Mouse (Mus musculus) adrenal gland (tissue): ENCODE data around the gene Loxl3.

Experiments used
- intact Hi-C: fragments of 180-260 bp; cut with DNase I; formaldehyde crosslinking; loops from one replicate; pipeline ENCODE4 v1.15.1; 2025

Gene Loxl3

GRCm38 (mm10) chr6:83043993-83044392 is 10.0 kb downstream of the Loxl3 start:
- intact Hi-C loops: no loop called here

DNA sequence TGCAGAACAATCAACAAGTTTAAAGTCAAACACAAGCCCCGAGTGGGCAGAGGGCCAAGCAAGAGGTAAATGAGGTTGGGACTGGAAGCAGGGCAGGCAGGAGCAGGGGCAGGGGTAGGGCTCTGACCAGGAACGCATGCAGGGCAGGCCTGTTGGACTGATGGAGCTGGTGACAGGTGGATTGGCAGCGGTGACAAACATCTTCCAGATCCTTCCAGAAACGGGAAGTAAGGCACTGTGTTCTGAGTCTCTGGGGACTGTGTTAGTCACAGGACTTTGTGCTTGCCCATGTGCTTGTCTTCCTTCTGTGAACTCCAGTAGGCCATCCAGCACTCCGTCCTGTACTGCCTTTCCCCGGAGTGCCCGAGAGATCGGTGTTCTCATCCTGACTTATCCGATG is 10.8 kb downstream of the Loxl3 start:
- intact Hi-C loops: no loop called here

DNA sequence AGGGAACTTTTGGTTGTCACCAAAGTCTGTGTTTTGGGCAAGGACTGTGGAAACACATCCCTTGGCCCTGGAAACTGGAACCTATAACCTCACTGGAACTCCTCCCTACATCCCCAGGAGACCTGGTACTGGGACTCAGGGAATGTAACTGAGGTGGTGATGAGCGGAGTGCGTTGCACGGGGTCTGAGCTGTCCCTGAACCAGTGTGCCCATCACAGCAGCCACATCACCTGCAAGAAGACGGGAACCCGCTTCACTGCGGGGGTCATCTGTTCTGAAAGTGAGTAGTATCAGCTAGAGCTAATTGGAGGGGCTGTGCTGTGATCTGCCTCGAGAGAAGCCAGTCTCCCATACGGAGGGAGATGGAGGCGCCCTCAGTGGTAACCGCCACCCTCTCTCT is 15.4 kb downstream of the Loxl3 start:
- intact Hi-C loops: no loop called here

DNA sequence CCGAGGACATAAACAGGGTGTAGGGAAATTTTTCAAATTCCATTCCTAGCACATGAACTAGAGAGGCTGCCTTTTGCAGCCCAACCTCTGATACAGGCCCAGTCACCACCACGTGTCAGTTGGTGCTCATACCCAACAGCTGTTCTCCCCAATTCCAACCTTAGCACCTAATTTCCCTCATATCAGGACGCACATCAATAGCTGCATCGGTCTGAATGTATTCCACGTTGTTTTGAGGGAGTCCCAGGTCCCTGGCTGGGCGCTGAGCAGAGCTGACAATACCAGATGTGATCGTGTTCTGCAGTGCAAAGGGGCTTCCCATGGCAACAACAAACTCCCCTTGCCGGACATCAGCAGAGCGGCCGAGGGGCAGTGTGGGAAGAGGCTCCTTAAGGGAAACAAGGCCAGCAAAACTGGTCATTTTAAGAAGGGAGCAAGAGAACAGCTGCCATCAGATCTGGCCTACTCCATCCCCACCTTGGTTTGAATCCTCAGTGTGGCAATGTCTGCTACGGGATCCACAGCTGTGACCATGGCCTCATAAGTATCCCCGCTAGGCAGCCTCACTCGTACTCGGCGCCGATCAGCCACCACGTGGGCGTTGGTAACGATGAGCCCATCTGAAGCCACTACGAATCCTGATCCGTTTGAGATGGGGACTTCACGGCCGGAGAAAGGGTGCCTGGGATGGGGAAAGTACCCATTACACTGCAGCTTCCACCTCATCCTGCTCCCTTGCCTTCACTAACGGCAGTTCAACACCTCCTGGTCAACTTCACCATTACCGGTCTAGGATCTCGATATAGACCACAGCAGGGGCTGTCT is 19.4 kb downstream of the Loxl3 start:
- intact Hi-C loops: no loop called here

- intact Hi-C loops: no loop called here
Observed at GRCm38 (mm10) chr6:83054074-83054851, 20.3 kb downstream of the Loxl3 start, which contains the start of gene Aup1. TSS of gene Aup1 (plus strand) at chr6:83054521.

- intact Hi-C loops: loop anchor here (5.0 kb wide), 1 partner anchor 58 kb away; no protein-coding TSS in a partner anchor
Observed at GRCm38 (mm10) chr6:83054871-83055431, 21.0 kb downstream of the Loxl3 start, which contains the start of gene Htra2. TSS of gene Htra2 (minus strand) at chr6:83055273.

DNA sequence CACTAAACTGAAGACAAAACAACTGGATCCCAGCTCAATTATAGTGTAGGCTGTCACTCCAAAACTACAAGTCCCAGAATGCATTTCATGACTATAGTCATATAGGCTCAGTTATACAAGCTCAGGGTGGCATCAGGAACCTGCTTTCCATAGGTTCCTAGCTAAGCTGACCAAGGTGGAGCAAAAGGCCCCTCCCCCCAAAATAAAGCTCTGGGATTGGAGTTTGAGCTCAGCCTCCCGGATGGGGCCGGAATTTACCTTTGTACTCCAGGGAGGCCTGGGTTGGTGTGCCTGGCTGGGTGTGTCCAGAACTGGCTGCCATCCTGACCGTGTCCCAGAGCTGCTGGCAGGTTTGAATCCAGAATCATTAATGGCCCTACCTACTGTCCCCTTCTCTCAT is 23.8 kb downstream of the Loxl3 start, which contains the start of gene Dqx1:
TSS of gene Dqx1 (plus strand) at position 55 of the 400 bp plus-strand sequence.
- intact Hi-C loops: loop anchor here (5.0 kb wide), 1 partner anchor 60 kb away; no protein-coding TSS in a partner anchor

DNA sequence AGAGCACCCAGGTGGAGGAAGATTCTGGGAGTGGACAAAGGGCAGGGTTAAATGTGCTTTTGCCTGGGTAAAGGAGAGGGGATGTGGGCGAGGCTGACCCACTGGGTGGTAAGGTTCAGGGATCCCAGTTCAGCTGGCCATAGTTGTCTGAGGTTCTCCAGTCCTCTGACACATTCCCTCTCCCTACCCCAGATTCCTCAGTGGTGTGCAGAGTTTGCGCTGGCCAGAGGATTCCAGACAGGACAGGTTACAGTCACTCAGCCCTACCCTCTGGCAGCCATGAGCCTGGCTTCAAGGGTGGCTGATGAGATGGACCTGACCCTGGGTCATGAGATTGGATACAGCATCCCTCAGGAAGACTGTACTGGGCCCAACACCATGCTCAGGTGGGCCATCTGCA is 24.8 kb downstream of the Loxl3 start:
- intact Hi-C loops: loop anchor here (5.0 kb wide), 1 partner anchor 61 kb away; no protein-coding TSS in a partner anchor

GRCm38 (mm10) chr6:83065995-83066394 is 32.0 kb downstream of the Loxl3 start:
- intact Hi-C loops: no loop called here

GRCm38 (mm10) chr6:83066441-83066840 is 32.5 kb downstream of the Loxl3 start:
- intact Hi-C loops: no loop called here

- intact Hi-C loops: no loop called here
Observed at GRCm38 (mm10) chr6:83068221-83068620, 34.2 kb downstream of the Loxl3 start.

DNA sequence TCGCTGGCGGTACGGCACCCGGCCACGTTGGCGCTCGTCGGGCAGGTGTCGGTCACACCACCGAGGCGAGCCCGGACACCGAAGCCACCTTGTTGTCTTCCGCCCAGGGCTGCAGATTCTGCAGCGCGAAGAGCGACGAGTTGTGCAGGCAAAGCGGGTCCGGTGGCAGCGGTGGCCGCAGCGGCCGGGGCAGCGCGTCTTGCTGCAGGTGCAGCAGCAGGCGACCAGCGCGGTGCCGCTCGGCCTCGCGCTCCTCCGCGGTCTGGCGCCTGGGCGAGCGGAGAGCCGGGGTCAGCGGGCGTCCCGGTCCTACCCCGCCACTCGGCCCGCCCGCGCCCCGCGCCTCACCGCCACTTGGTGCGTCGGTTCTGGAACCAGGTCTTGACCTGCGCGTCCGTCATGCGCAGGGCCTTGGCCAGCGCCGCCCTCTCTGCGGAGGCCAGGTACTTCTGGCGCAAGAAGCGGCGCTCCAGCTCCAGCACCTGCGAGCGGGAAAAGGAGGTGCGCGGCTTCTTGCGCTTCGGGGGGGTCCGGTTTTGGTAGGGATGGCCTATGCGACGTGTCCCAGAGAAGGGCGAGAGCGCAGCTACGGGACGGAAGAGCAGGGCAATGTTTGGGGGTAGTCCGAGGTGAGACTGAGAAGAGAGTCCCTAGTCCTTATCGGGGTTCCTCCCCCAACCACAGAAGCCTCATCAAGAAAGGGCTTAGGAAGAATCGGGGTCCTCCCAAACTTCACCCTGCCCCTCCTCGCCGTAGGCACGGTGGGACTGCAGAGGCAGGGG is 34.9 kb downstream of the Loxl3 start:
- intact Hi-C loops: no loop called here

GRCm38 (mm10) chr6:83069488-83070246 is 35.7 kb downstream of the Loxl3 start:
- intact Hi-C loops: no loop called here

DNA sequence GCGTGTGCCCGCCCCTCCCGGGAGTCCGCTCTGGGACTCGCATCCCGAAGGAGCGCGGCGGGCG is 36.1 kb downstream of the Loxl3 start, which contains the start of gene Tlx2:
TSS of gene Tlx2 (minus strand) at position 47 of the 64 bp plus-strand sequence.
- intact Hi-C loops: no loop called here

DNA sequence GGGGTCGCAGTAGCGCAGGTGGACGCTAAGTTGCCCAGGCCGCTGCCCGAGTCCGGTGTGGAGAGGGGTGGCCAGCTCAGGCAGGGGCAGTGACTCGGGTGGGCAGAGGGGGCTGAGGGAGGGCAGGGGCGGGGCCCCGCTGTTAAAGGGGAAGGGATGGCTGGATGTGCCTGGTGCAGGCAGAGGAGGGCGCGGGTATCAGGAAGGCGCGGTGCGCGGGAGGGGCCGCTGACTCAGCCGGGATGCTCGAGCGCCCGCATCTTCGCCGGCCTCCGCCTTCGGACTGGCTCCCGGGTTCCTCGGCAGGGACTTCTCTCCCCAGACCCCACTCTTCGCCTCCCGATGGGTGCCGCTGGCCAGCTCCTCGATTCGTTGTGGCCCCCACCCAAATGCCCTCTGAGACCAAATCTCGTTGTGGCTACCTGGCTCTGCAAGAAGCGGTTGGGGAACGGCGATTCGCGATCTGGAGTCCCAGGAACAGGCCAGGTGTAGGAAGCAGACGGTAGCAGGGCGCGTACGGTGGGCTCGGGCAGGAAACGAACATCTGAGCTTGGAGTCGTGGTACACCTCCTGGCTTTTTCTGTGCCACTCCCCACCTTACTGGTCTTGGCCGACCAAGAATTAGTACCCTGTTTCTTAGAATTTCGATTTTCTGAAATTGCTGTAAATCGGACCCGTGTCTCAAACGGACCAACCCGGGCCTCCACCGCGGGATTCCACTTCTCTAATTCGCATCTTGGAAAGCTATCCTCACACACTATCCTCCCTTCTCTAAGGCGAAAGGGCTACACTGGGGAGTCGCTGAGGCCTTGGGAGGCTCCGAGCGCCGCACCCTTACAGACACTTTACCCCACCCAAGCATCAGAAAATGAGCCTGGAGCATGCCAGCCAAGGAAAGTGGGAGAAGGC is 36.6 kb downstream of the Loxl3 start:
- intact Hi-C loops: no loop called here

DNA sequence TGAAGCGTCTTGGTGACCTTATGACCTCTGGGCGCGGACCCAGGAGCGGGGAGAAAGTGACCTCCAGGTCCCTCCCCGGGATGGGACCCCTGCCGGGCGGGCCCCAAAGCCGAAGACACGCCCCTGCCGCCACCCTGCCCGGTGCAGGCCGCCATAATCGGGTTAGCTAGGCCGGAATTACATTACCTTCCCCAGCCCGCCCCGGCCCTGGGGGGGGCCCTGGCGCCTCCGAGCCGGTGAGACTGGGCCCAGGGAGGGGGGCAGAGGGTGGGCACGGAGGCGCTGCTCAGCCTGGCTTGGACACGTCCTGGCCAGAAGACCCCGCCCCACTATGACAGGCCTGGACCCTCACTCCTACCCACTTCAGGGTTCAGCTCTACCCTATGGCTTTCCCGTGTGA is 37.2 kb downstream of the Loxl3 start:
- intact Hi-C loops: no loop called here

GRCm38 (mm10) chr6:83074979-83075378 is 41.0 kb downstream of the Loxl3 start:
- intact Hi-C loops: loop anchor here (5.0 kb wide), 2 partner anchors 37 to 78 kb away; no protein-coding TSS in a partner anchor

GRCm38 (mm10) chr6:83077630-83078323 is 43.8 kb downstream of the Loxl3 start, which contains the start of gene Pcgf1:
TSS of gene Pcgf1 (plus strand) at chr6:83077869.
- intact Hi-C loops: loop anchor here (5.0 kb wide), 2 partner anchors 35 to 80 kb away; no protein-coding TSS in a partner anchor
